Mouse (Mus musculus): Measurements from ENCODE around the gene Ankrd54. TPM values are rescaled to one million over a fixed set of nuclear protein-coding genes. Genes with fewer than 3 reads are reported as not detected.

Gene Ankrd54
- polyA plus RNA-seq, 1 experiment from 2014 or later: 57.7 TPM

- Histone ChIP-seq H3K4me1 (no peaks in the 10 kb centered on the region), H3K9ac (no peak overlapping the region), H3K27ac (no peak overlapping the region), H3K4me2 (no peak overlapping the region), H3K27me3 (no peaks in the 10 kb centered on the region), H3K4me3 (no peak overlapping the region), H3K36me3 (peaks cover 62% of the 10 kb centered on the region), H3K9me3 (no peaks in the 10 kb centered on the region)
- WGBS: 91% methylated on average over 5 of the region's 5 CpGs
- ATAC-seq (ENCODE audit: insufficient number of reproducible peaks, insufficient read depth, low FRiP score, low TSS enrichment, low read depth): no peak
Observed at GRCm38 (mm10) chr15:79007059-79007458, 55.6 kb downstream of the Ankrd54 start.

- Histone ChIP-seq H3K9ac (no peak overlapping the region), H3K27me3 (no peaks in the 10 kb centered on the region), H3K9me3 (no peaks in the 10 kb centered on the region), H3K27ac (no peak overlapping the region), H3K36me3 (peaks cover 66% of the 10 kb centered on the region), H3K4me2 (no peak overlapping the region), H3K4me1 (no peaks in the 10 kb centered on the region), H3K4me3 (no peak overlapping the region)
- WGBS: 80% methylated on average over 3 of the region's 3 CpGs
- ATAC-seq (ENCODE audit: insufficient number of reproducible peaks, insufficient read depth, low FRiP score, low TSS enrichment, low read depth): no peak
Observed at GRCm38 (mm10) chr15:79006638-79007037, 56.1 kb downstream of the Ankrd54 start.

- peaks cover 77% of the 10 kb centered on the region for H3K36me3 ChIP-seq
Observed at GRCm38 (mm10) chr15:79005581-79005980, 57.1 kb downstream of the Ankrd54 start.

More at GRCm38 (mm10) chr15:79005581-79005980, 57.1 kb downstream of the Ankrd54 start:
- Histone ChIP-seq H3K9me3 (no peaks in the 10 kb centered on the region), H3K4me1 (no peaks in the 10 kb centered on the region), H3K4me3 (no peak overlapping the region), H3K4me2 (no peak overlapping the region), H3K9ac (no peak overlapping the region), H3K27ac (no peak overlapping the region), H3K27me3 (no peaks in the 10 kb centered on the region)
- no peak for ATAC-seq (ENCODE audit: insufficient number of reproducible peaks, insufficient read depth, low FRiP score, low TSS enrichment, low read depth)
- 84% methylated on average over 9 of the region's 9 CpGs for WGBS

Other genes with a start within 250 kb of the Ankrd54 start
- gene Cdc42ep1, start 220.3 kb downstream of the Ankrd54 start, polyA plus RNA-seq (2015; fragmentation: Nextera tagmentation; extraction: Ambion mirVana): 25.2 and 28.6 TPM in 2 replicates
- gene Lgals2, start 207.4 kb downstream of the Ankrd54 start, polyA plus RNA-seq (2015; fragmentation: Nextera tagmentation; extraction: Ambion mirVana): 1.3 TPM in 1 of 2 replicates, not detected in the other
- 42.5 and 51.8 TPM in 2 replicates for gene Gga1, start 185.7 kb downstream of the Ankrd54 start, polyA plus RNA-seq (2015; fragmentation: Nextera tagmentation; extraction: Ambion mirVana)
- 0.18 and 0.25 TPM in 2 replicates for gene Gm49510, start 163.2 kb downstream of the Ankrd54 start, polyA plus RNA-seq (2015; fragmentation: Nextera tagmentation; extraction: Ambion mirVana)
- 53.3 and 54.4 TPM in 2 replicates for gene Sh3bp1, start 163.1 kb downstream of the Ankrd54 start, polyA plus RNA-seq (2015; fragmentation: Nextera tagmentation; extraction: Ambion mirVana)
- 18.7 and 23.2 TPM in 2 replicates for gene Pdxp, start 149.0 kb downstream of the Ankrd54 start, polyA plus RNA-seq (2015; fragmentation: Nextera tagmentation; extraction: Ambion mirVana)
- 2,193 and 2,304 TPM in 2 replicates for gene Lgals1, start 136.2 kb downstream of the Ankrd54 start, polyA plus RNA-seq (2015; fragmentation: Nextera tagmentation; extraction: Ambion mirVana)
- 54.1 and 57.4 TPM in 2 replicates for gene Nol12, start 128.0 kb downstream of the Ankrd54 start, polyA plus RNA-seq (2015; fragmentation: Nextera tagmentation; extraction: Ambion mirVana)
- gene Triobp, start 115.2 kb downstream of the Ankrd54 start, polyA plus RNA-seq (2015; fragmentation: Nextera tagmentation; extraction: Ambion mirVana): 37.8 and 38.7 TPM in 2 replicates
- gene H1f0, start 34.4 kb downstream of the Ankrd54 start, polyA plus RNA-seq (2015; fragmentation: Nextera tagmentation; extraction: Ambion mirVana): 533 and 546 TPM in 2 replicates
- not detected in 2 replicates for gene Galr3, start 21.0 kb downstream of the Ankrd54 start, polyA plus RNA-seq (2015; fragmentation: Nextera tagmentation; extraction: Ambion mirVana)
- 232 and 244 TPM in 2 replicates for gene Eif3l, start 12.3 kb upstream of the Ankrd54 start, polyA plus RNA-seq (2015; fragmentation: Nextera tagmentation; extraction: Ambion mirVana)
- gene Micall1, start 46.0 kb upstream of the Ankrd54 start, polyA plus RNA-seq (2015; fragmentation: Nextera tagmentation; extraction: Ambion mirVana): 12.8 and 13.8 TPM in 2 replicates
- 348 and 353 TPM in 2 replicates for gene Polr2f, start 78.1 kb upstream of the Ankrd54 start, polyA plus RNA-seq (2015; fragmentation: Nextera tagmentation; extraction: Ambion mirVana)
- gene 1700088E04Rik, start 78.4 kb upstream of the Ankrd54 start, polyA plus RNA-seq (2015; fragmentation: Nextera tagmentation; extraction: Ambion mirVana): 9.7 and 10.2 TPM in 2 replicates
- gene Sox10, start 102.3 kb upstream of the Ankrd54 start, polyA plus RNA-seq (2015; fragmentation: Nextera tagmentation; extraction: Ambion mirVana): 8.0 and 11.6 TPM in 2 replicates
- gene Pick1, start 166.3 kb upstream of the Ankrd54 start, polyA plus RNA-seq (2015; fragmentation: Nextera tagmentation; extraction: Ambion mirVana): 53.3 and 56.6 TPM in 2 replicates
- gene Gm49486, start 166.5 kb upstream of the Ankrd54 start, polyA plus RNA-seq (2015; fragmentation: Nextera tagmentation; extraction: Ambion mirVana): 1.6 TPM in 2 replicates
- 0.46 TPM in 1 of 2 replicates, not detected in the other for gene Slc16a8, start 191.9 kb upstream of the Ankrd54 start, polyA plus RNA-seq (2015; fragmentation: Nextera tagmentation; extraction: Ambion mirVana)
- 18.0 and 23.4 TPM in 2 replicates for gene Baiap2l2, start 222.6 kb upstream of the Ankrd54 start, polyA plus RNA-seq (2015; fragmentation: Nextera tagmentation; extraction: Ambion mirVana)